Mouse (Mus musculus) layer of hippocampus, adult 2 months (tissue): Measurements from ENCODE around the gene Timm10. TPM values are rescaled to one million over a fixed set of nuclear protein-coding genes. Genes with fewer than 3 reads are reported as not detected.
"Not testable (repeated sequence)": the region's sequence is repeated elsewhere in the genome, so short reads cannot be mapped to it uniquely, and the experiment has no call there.

Experiments used
- DNase-seq, 2 experiments: peaks; one replicate each; pipeline ENCODE4 v3.0.0; 2022; ENCODE audit warnings: low spot score in 2 of 2
- H3K27ac ChIP-seq: fragments of 200-600 bp; 2 replicates; pipeline ENCODE4 v1.8.1; 2022
- H3K4me3 ChIP-seq: fragments of 200-600 bp; 2 replicates; pipeline ENCODE4 v1.8.1; 2022; ENCODE audit warnings: mild to moderate bottlenecking
- CTCF ChIP-seq: fragments of 200-600 bp; conservative IDR thresholded peaks from 2 replicates; pipeline ENCODE4 v1.8.1; 2022; ENCODE audit warnings: antibody characterized with exemption, mild to moderate bottlenecking, moderate library complexity
- total RNA-seq, 2 experiments: library from RNA; stranded (reverse); gene quantifications; 2 replicates each; pipeline ENCODE4 v1.2.3; 2021

The Timm10 gene
- total RNA-seq, 2 experiments from 2014 or later, result 48.7 to 57.5 TPM

DNA sequence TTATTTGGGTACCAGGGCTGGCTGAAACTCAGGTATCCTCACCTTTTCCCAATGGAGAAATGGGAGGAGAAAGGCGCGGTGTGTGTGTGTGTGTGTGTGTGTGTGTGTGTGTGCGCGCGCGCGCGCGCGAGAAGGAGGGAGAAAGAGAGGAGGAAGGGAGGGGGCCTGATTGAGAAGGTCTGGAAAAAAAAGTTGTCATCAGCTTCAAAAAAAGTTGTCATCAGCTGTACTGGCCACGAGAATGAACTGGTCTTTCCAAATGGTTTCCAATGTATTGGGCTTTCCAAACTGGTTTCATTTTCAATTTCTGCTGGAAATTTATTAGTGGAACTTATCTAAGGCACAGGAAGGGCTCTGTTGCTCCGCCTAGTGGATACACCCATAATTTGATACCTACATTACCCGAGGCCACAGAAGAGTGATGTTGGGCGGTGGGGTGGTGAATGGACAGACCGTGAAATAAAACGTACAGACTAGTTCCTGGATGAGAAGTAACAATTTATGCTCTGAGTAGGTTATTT is 27.7 kb upstream of the Timm10 start:
- Histone ChIP-seq H3K27ac (peak overlapping the region; percentile 66), H3K4me3 (peak overlapping the region; percentile 76)
- DNase-seq, result peak; percentile 60 to 61
- peak; percentile 90 for TF ChIP-seq CTCF

DNA sequence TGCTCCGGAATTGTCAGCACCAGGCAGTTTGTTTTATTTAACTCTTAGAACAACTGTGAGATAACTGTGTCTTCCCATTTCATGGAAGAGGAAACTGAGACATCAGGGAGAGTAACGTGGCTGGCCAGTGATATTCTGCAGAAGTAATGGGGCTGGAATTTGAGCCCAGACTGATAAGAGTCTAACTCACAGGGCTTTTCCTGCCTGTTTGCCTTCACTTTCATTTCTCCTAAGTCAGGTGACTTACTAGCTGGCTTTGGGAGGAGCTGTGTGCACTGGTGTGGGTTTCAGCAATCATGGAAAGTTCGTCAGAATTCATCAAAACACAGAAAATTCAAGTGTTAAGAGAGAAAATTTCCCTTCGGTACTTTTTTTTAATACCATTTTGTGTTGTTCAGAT is 26.5 kb upstream of the Timm10 start:
- Histone ChIP-seq H3K4me3 (no peak overlapping the region), H3K27ac (no peak overlapping the region)
- no peak for DNase-seq
- no peak for TF ChIP-seq CTCF

DNA sequence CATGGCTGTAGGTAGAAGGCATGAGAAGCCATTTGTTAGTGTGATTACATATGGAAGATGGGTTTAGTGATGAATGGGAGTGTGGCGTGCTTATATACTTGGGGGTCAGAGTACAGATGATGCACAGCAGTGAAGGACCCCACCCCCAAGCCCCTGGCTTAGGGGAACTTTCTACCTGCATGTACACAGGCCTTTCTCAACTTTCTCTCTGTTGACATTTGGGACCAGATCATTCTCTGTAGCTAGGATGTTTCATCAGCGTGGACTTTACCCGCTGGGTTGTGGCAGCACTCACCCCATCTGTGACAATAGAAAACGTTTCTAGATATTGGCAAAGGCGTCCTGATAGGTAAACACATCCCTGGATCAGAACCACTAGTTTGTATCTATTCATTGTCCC is 25.6 kb upstream of the Timm10 start:
- not testable (repeated sequence) for H3K27ac ChIP-seq, H3K4me3 ChIP-seq, DNase-seq

DNA sequence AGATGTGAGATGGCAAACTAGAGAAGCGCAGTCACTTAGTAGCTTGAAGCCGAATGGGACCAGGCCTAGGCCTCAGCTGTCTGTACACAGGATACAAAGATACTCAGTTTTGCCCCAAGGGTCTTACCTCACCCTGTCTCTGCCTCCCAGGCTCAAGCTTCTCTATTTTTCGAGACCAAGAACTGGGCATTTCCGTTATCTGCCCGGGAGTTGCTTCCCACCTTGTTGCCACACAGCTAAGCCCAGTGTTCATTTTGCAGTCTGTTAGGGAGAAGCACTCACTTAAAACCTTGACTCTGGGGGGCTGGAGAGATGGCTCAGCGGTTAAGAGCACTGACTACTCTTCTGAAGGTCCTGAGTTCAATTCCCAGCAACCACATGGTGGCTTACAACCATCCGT is 22.8 kb upstream of the Timm10 start:
- H3K27ac ChIP-seq, result no peak overlapping the region
- DNase-seq, result no peak
- no peak for TF ChIP-seq CTCF

DNA sequence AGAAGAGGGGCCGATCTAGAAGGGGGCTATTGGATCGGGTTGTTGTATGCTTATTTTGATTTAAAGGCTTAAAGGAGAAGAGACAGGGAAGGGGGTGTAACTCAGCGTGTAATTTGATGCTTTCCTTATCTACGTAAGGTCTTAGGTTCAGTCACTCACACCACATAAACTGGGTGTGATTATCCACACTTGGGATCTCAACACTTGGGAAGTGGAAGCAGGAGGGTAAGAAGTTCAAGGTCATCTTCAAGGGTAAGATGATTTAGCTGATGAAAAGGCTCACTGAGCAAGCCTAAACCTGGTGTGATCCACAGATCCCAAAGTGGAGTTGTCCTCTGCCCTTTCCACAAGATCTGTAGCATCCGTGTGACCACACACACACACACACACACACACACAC is 20.3 kb upstream of the Timm10 start:
- no peak for DNase-seq
- no peak overlapping the region for H3K27ac ChIP-seq
- H3K4me3 ChIP-seq, result no peak overlapping the region
- no peak for TF ChIP-seq CTCF

More for the DNA sequence above, 22.8 kb upstream of the Timm10 start:
- no peak overlapping the region for H3K4me3 ChIP-seq

DNA sequence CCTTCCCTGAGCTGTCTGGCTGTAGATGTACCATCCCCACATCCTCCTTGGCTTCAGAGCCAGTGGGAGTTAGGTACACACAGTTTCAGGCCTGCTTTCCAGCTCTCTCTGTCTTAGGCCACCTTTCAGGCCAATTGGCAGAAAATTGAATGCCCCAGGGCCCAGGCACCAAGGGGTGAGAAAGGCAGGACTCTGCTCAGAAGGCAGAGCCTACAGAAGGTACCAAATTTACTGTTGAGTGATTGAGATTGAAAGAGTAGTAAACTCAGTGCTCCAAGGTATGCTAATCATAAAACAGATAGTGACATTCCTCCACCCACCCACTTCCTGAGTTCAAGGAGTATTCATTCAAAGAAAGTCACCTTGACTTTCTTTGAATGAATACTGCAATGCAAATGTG is 17.5 kb upstream of the Timm10 start:
- Histone ChIP-seq H3K27ac (no peak overlapping the region), H3K4me3 (no peak overlapping the region)
- no peak for DNase-seq
- no peak for TF ChIP-seq CTCF

DNA sequence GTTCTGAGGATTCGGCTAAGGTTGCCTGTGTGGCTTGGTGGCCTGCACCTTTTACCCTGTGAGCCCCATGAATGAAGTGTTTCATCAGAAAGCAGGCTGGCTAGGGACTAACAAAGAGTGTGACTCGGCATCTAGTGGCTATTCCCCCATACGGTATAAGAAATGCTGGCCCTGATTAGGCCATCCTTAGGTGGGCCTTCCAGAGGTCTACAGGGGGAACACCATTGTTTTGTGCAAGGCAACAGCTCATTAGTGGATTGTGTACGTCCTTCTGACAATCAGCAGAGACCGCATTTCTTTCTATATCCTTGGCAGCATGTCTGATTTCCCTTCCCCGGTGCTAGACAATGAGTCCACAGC is 16.3 kb upstream of the Timm10 start:
- no peak for DNase-seq
- H3K27ac ChIP-seq, result no peak overlapping the region
- TF ChIP-seq CTCF, result no peak
- no peak overlapping the region for H3K4me3 ChIP-seq

DNA sequence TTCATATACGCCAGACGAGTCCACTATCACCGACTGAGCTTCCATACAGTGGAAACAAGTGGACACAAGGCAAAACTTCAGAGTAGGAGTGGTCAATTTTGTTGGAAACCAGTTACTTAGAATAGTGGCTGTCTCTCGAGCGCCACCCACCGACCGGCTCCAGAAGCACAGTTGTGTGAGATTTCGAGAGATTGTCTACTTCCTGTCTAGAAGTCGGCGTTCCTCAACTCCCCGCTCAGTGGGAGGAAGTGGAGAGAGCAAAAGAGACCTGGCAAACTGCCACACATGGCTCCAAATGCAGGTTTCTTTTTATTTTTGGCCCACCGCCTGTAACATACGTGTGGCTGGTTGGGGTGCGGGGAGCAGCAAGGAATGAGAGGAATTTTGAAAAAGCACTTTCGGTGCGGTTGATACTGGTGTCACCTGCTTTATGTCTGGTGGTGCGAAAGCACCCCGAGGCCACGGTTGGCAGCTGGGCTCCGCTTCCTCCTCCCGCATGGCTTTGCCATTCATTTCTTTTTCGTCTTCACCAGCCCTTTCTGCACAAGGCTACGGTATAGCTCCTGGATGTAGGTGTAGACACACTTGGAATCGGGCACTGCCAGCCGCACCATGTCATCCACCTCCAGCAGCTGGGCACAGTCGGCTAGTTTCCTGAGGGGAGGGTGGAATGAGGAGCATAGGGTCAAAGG is 15.8 kb upstream of the Timm10 start:
- DNase-seq, result peak; percentile 74 to 83
- peak; percentile 92 for TF ChIP-seq CTCF
- H3K4me3 ChIP-seq, result peak overlapping the region; percentile 50

DNA sequence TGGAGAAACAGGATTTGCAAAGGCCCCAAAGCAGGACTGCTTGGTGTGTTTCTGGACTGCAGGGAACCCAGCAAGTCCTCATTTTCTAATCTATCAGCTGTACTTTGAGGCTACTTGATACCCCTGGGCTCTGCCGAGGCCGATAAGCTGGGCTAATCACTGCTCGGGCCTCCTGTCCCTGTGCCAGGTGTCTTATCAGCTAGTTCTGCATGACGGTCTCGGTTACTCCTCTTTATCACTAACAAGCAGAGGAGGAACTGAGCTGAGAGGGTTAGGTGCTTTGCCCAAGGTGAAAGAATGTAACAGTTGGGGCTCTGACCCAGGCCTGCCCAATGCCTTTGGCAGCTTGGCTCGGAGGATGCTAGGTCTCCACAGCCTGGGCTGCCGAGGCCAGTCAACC is 14.9 kb upstream of the Timm10 start:
- Histone ChIP-seq H3K27ac (no peak overlapping the region), H3K4me3 (no peak overlapping the region)
- DNase-seq, result no peak
- TF ChIP-seq CTCF, result no peak

More for the DNA sequence above, 15.8 kb upstream of the Timm10 start:
- peak overlapping the region; percentile 41; the same call in 1 of the 2 replicates for H3K27ac ChIP-seq

DNA sequence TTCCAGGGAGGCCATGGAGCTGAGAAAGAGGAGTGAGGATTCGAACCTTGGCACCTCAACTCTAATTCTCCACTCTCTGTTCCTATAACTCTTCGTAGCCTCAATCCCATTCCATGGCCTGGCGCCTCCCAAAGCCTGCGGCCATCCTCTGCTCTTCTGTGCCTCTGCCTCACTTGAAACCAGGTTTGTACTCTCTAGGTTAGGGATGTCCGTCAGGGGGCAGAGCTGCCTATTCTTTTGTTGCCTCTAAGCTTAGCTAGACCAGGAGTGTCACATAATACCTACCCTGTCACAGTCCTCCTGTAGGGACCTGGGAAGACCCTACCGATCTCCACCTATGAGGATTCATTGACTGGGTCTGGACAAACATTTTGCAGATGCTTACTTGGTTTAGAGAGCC is 14.1 kb upstream of the Timm10 start:
- Histone ChIP-seq H3K27ac (no peak overlapping the region), H3K4me3 (no peak overlapping the region)
- DNase-seq, result no peak
- no peak for TF ChIP-seq CTCF

DNA sequence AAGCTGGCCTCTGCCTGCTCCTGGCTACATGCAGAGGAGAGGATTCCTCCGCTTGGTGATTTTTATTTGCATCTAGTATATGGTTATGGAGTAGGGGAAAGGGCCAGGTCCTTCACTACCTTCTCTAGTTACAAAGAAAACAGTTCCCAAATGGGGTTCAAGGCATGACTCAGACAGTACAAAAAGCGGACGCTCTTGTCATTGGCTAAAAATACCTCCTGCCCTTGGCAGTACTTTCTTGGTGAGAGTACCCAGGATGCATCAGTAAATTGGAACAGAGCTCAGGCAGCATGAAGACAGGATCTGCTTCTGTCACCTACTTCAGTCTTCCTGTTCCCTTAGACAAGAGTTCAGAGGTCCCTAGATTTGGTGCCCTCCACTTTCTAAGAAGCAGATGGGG is 6.9 kb upstream of the Timm10 start:
- no peak for DNase-seq
- TF ChIP-seq CTCF, result no peak
- no peak overlapping the region for H3K27ac ChIP-seq

DNA sequence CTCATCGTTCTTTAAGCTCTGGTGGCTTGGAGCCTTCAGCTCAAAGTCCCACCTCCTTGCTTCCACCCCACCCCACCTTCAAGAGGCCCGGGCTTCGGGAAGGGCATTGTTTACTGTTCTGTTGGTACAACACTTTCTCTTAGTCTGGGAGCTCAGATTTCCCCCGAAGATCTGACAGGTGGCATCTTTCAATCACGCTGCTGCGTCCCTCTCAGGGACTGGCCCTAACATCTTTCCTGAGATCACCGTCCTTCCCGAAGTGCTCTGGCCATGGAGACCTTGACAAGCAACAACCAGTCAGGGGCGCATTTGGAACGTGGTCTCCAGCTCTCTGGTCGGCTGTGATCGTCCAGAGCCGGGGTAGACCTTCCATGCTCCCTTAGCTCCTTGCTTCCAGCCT is 4.2 kb upstream of the Timm10 start, which contains the start of gene Smtnl1:
TSS of gene Smtnl1 (minus strand) at position 101 of the 400 bp plus-strand sequence.
- H3K27ac ChIP-seq, result no peak within 1 kb of the TSS
- TF ChIP-seq CTCF, result no peak
- DNase-seq, result no peak
- H3K4me3 ChIP-seq, result no peak within 1 kb of the TSS

More for the DNA sequence above, 6.9 kb upstream of the Timm10 start:
- H3K4me3 ChIP-seq, result no peak overlapping the region

DNA sequence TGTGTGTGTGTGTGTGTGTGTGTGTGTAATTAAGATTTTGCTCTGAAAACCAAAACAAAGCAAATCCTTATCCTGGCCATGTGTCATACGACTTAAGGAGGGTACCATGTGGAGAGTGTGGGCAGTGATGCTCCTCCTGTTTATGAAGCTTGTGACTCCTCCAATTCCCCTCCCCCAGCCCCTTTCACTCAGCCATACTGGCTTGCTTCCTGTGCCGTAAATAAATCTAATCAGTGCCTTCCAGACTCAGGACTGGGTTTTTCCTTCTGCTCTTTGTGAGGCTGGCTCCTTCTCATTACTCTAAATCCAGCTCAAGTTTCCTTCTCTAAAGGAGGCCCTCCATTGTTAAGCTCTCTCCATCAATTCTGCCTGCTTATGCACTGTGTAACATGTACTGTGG is 3.6 kb upstream of the Timm10 start:
- H3K4me3 ChIP-seq, result no peak overlapping the region
- no peak for TF ChIP-seq CTCF
- no peak overlapping the region for H3K27ac ChIP-seq
- peak in 1 of 2 experiments; percentile 38 for DNase-seq

DNA sequence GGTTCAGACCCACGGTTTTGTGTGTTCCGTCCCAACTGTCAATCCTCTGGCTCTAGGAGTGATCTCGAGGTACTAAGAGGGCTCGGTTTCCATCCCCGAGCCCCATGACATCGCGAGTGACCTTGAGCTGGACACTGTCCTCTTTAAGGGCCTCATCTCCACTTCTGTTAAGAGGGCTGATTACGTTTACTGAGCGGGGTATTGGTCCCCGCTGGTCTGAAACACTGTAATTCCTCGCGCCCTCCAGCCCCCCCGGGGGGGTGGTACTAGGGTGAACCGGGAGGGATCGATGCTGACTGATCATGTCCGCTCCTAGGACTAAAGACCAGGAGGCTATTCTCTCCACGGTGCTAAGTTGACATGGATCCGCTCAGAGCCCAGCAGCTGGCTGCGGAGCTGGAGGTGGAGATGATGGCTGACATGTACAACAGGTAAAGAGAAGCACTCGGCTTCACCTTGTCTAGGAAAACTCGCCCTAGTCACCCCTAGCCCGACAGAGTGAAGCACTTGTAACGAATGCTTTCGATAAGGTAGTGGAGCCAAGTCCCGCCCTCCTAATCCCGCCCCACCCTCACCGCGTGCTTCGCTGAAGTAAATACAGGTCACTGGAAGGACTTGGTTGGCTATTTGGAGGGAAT is 605 bp downstream of the Timm10 start:
- no peak for TF ChIP-seq CTCF
- Histone ChIP-seq H3K27ac (peak overlapping the region; percentile 79), H3K4me3 (peak overlapping the region; percentile 97)
- no peak for DNase-seq
